Mouse (Mus musculus): ENCODE measurements at regions not wholly inside any gene's neighbourhood (a gene's known extent, or its start where the extent isn't known, plus 50 kb on each side); places are given as distances from the start of the nearest gene placed in this dataset.
"Not testable (repeated sequence)": the region's sequence is repeated elsewhere in the genome, so short reads cannot be mapped to it uniquely, and the experiment has no call there.

DNA sequence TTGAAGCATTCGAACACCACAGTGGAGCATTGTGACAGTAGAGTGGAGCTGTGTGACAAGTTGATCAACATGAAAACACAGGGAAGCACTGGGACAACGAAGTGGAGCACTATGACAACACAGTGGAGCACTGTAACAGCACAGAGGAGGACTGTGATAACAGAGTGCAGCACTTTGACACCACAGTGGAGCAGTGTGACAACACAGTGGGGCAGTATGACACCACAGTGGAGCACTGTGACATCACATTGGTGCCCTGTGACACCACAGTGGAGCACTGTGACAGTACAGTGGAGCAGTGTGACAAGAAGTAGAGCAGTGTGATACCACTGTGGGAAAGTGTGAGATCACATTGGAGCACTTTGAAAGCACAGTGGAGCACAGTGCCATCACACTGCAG lies 99.9 kb upstream of the Vmn1r2 start:
- TF ChIP-seq POLR2A (IDR thresholded peaks at IDR 0.05; ENCODE audit: low read depth, low read length): no peak
- TF ChIP-seq CTCF (conservative IDR thresholded peaks at IDR 0.05; ENCODE audit: insufficient read depth, insufficient read length, low read depth, low read length): no peak
- Histone ChIP-seq H3K4me3 (ENCODE audit: insufficient read depth, low read depth, low read length) (no peak overlapping the region), H3K27ac (ENCODE audit: insufficient read depth, low read depth, low read length) (no peak overlapping the region), H3K36me3 (ENCODE audit: control insufficient read depth, insufficient read depth, low read length) (no peaks in the 10 kb centered on the region), H3K27me3 (replicated peaks; ENCODE audit: control insufficient read depth, insufficient read depth, low read length) (no peaks in the 10 kb centered on the region), H3K4me1 (ENCODE audit: control insufficient read depth, insufficient read depth, low read length) (no peaks in the 10 kb centered on the region)
- WGBS: 53% methylated on average over 2 of the region's 2 CpGs
- no peak for DNase-seq

DNA sequence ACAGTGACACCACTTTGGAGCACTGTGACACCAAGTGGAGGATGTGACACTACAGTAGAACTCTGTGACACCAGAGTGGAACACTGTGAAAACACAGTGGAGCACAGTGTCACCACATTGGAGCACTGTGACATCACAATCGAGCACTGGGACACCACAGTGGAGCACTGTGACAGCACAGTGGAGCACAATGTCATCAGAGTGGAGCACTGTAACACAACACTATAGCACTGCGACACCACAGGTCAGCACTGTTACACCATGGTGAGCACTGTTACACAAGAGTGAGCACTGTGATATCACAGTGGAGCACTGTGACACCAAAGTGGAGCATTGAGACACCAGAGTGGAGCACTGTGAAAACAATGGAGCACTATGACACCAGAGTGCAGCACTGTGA lies 99.5 kb upstream of the Vmn1r2 start:
- H3K4me1 ChIP-seq (ENCODE audit: control insufficient read depth, insufficient read depth, low read length): no peaks in the 10 kb centered on the region
- no peak for DNase-seq
- TF ChIP-seq POLR2A (IDR thresholded peaks at IDR 0.05; ENCODE audit: low read depth, low read length) (no peak), CTCF (conservative IDR thresholded peaks at IDR 0.05; ENCODE audit: insufficient read depth, insufficient read length, low read depth, low read length) (no peak)
- no peak overlapping the region for H3K4me3 ChIP-seq (ENCODE audit: insufficient read depth, low read depth, low read length)
- no peaks in the 10 kb centered on the region for H3K27me3 ChIP-seq (replicated peaks; ENCODE audit: control insufficient read depth, insufficient read depth, low read length)
- no peaks in the 10 kb centered on the region for H3K36me3 ChIP-seq (ENCODE audit: control insufficient read depth, insufficient read depth, low read length)
- 23% methylated on average over 2 of the region's 2 CpGs for WGBS
- H3K27ac ChIP-seq (ENCODE audit: insufficient read depth, low read depth, low read length): no peak overlapping the region

DNA sequence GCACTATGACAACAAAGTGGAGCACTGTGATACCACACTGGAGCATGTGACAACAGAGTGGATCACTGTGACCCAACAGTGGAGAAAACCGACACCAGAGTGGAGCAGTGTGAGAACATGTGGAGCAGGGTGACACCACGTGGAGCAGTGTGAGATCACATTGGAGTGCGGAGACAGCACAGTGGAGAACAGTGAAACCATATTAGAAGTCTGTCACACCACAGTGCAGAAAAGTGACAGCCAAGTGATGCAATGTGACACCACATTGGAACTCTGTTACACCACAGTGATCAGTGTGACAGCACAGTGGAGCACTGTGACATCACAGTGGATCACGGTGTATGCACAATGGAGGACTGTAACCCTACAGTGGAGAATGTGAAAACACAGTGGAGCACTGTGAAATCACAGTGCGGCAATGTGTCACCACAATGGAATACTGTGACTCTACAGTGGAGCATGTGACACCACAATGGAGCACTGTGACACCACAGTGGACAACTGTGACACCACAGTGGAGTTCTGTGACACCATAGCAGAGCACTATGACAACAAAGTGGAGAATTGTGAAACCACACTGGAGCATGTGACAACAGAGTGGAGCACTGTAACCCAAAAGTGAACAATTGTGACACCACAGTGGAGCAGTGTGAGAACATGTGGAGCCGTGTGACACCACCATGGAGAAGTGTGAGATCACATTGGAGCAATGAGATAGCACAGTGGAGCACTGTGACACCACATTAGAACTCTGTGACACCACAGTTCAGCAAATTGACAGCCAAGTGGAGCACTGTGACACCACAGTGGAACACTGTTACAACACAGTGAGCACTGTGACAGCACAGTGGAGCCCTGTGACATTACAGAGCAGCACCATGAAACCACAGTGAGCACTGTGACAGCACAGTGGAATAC lies 98.6 kb upstream of the Vmn1r2 start:
- TF ChIP-seq POLR2A (IDR thresholded peaks at IDR 0.05; ENCODE audit: low read depth, low read length) (no peak), CTCF (conservative IDR thresholded peaks at IDR 0.05; ENCODE audit: insufficient read depth, insufficient read length, low read depth, low read length) (no peak)
- no peak overlapping the region for H3K4me3 ChIP-seq (ENCODE audit: insufficient read depth, low read depth, low read length)
- 87% methylated on average over 6 of the region's 6 CpGs for WGBS
- H3K27me3 ChIP-seq (replicated peaks; ENCODE audit: control insufficient read depth, insufficient read depth, low read length): no peaks in the 10 kb centered on the region
- DNase-seq: no peak
- H3K27ac ChIP-seq (ENCODE audit: insufficient read depth, low read depth, low read length): no peak overlapping the region
- H3K36me3 ChIP-seq (ENCODE audit: control insufficient read depth, insufficient read depth, low read length): no peaks in the 10 kb centered on the region
- H3K4me1 ChIP-seq (ENCODE audit: control insufficient read depth, insufficient read depth, low read length): no peaks in the 10 kb centered on the region

DNA sequence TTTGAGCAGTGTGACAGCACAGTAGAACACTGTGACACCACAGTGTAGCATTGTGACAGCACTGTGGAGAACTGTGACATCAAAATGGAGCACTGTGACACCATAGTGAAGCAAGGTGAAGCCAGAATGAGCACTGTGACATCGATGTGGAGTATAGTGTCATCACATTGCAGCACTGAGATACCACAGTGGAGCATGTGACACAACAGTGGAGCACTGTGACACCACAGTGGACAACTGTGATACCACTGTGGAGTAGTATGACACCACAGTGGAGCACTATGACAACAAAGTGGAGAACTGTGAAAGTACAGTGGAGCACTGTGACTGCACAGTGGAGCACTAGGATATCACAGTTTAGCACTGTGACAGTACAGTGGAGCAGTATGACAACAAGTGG lies 97.8 kb upstream of the Vmn1r2 start:
- no peaks in the 10 kb centered on the region for H3K27me3 ChIP-seq (replicated peaks; ENCODE audit: control insufficient read depth, insufficient read depth, low read length)
- TF ChIP-seq CTCF (conservative IDR thresholded peaks at IDR 0.05; ENCODE audit: insufficient read depth, insufficient read length, low read depth, low read length) (no peak), POLR2A (IDR thresholded peaks at IDR 0.05; ENCODE audit: low read depth, low read length) (no peak)
- 53% methylated on average over 1 of the region's 1 CpGs for whole genome bisulfite sequencing
- H3K4me1 ChIP-seq (ENCODE audit: control insufficient read depth, insufficient read depth, low read length): no peaks in the 10 kb centered on the region
- H3K4me3 ChIP-seq (ENCODE audit: insufficient read depth, low read depth, low read length): no peak overlapping the region
- no peak for DNase-seq
- no peak overlapping the region for H3K27ac ChIP-seq (ENCODE audit: insufficient read depth, low read depth, low read length)
- no peaks in the 10 kb centered on the region for H3K36me3 ChIP-seq (ENCODE audit: control insufficient read depth, insufficient read depth, low read length)

DNA sequence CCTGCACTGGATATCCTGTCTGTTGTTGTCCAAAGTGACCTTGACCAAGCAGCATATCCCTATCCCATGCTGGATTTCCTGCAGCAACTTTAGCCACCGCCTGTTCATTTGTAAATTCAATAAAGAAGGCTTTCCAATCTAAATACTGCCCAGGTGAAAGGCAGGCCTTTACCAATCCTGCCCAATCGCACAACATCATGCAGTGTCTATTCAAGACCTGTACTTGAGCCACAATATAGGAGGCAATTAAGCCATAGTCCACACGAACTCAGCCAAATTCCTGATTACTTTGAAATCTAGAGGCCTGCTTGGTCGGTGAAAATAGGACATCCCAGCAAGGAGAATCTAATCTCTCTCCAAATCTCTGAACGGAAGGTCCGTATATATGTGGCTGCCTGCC lies 95.8 kb upstream of the Vmn1r2 start:
- 70% methylated on average over 6 of the region's 6 CpGs for WGBS
- H3K27ac ChIP-seq (ENCODE audit: insufficient read depth, low read depth, low read length); H3K27me3 ChIP-seq (replicated peaks; ENCODE audit: control insufficient read depth, insufficient read depth, low read length); H3K4me1 ChIP-seq (ENCODE audit: control insufficient read depth, insufficient read depth, low read length); DNase-seq; H3K4me3 ChIP-seq (ENCODE audit: insufficient read depth, low read depth, low read length); H3K36me3 ChIP-seq (ENCODE audit: control insufficient read depth, insufficient read depth, low read length): not testable (repeated sequence)

DNA sequence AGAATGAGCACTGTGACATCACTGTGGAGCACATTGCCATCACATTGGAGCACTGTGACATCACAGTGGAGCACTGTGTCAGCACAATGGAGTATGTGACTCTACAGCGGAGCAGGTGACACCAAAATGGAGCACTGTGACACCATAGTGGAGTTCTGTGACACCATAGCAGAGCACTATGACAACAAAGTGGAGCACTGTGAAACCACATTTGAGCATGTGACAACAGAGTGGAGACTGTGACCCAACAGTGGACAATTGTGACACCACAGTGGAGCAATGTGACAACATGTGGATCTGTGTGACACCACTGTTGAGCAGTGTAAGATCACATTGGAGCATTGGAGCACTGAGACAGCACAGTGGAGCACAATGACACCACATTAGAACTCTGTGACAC lies 87.2 kb upstream of the Vmn1r2 start:
- no peak overlapping the region for H3K27ac ChIP-seq (ENCODE audit: insufficient read depth, low read depth, low read length)
- no peaks in the 10 kb centered on the region for H3K36me3 ChIP-seq (ENCODE audit: control insufficient read depth, insufficient read depth, low read length)
- H3K4me3 ChIP-seq (ENCODE audit: insufficient read depth, low read depth, low read length): no peak overlapping the region
- no peaks in the 10 kb centered on the region for H3K27me3 ChIP-seq (replicated peaks; ENCODE audit: control insufficient read depth, insufficient read depth, low read length)
- 92% methylated on average over 1 of the region's 1 CpGs for WGBS
- no peak for TF ChIP-seq POLR2A (IDR thresholded peaks at IDR 0.05; ENCODE audit: low read depth, low read length)
- TF ChIP-seq CTCF (conservative IDR thresholded peaks at IDR 0.05; ENCODE audit: insufficient read depth, insufficient read length, low read depth, low read length): no peak
- H3K4me1 ChIP-seq (ENCODE audit: control insufficient read depth, insufficient read depth, low read length): no peaks in the 10 kb centered on the region
- no peak for DNase-seq

DNA sequence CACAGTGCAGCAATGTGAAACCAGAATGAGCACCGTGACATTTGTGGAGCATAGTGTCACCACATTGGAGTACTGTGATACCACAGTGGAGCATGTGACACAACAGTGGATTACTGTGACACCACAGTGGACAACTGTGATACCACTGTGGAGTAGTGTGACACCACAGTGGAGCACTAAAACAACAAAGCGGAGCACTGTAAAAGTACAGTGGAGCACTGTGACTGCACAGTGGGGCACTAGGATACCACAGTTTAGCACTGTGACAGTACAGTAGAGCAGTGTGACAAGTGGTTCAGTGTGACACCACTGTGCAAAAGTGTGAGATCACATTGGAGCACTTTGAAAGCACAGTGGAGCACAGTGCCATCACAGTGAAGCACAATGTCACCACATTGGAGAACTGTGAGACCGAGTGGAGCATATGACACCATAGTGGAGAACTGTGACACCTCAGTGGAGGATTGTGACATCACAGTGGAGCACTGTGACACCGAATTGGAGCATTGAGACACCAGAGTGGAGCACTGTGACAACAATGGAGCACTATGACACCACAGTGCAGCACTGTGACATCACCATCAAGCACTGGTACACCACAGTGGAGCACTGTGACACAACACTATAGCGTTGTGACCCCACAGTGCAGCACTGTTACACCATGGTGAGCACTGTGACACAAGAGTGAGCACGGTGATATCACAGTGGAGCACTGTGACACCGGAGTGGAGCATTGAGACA lies 86.6 kb upstream of the Vmn1r2 start:
- no peak for DNase-seq
- 59% methylated on average over 7 of the region's 7 CpGs for WGBS
- no peak overlapping the region for H3K4me3 ChIP-seq (ENCODE audit: insufficient read depth, low read depth, low read length)
- no peaks in the 10 kb centered on the region for H3K36me3 ChIP-seq (ENCODE audit: control insufficient read depth, insufficient read depth, low read length)
- H3K4me1 ChIP-seq (ENCODE audit: control insufficient read depth, insufficient read depth, low read length): no peaks in the 10 kb centered on the region
- no peaks in the 10 kb centered on the region for H3K27me3 ChIP-seq (replicated peaks; ENCODE audit: control insufficient read depth, insufficient read depth, low read length)
- no peak for TF ChIP-seq POLR2A (IDR thresholded peaks at IDR 0.05; ENCODE audit: low read depth, low read length)
- TF ChIP-seq CTCF (conservative IDR thresholded peaks at IDR 0.05; ENCODE audit: insufficient read depth, insufficient read length, low read depth, low read length): no peak
- H3K27ac ChIP-seq (ENCODE audit: insufficient read depth, low read depth, low read length): no peak overlapping the region
